Mouse (Mus musculus): Measurements from ENCODE around the gene Gp9. TPM values are rescaled to one million over a fixed set of nuclear protein-coding genes. Genes with fewer than 3 reads are reported as not detected.

Gp9 gene
- 0.49 and 0.85 TPM in 2 replicates for polyA plus RNA-seq (2015; fragmentation: Nextera tagmentation; extraction: Ambion mirVana)

DNA sequence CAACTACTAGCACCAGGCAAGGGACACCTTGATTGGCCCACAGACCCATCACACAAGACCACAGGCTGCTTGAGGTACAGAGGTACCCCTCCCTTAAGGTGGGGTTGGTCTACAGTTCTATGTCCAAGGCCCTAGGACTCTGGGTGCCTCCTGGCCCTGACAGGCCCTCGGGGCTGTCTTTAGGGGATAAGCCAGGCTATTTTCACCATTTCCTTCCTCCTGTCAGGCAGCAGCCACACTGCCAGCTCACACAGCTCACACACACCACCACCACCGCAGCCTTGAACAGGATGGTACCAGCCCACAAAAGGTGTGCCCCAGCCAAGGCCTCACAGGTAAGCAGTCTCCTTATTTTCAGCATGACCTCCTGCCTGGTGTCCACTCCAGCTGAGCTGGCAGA is at the start of gene Gp9:
Gene Gp9 (plus strand): TSS at position 231 of the 400 bp plus-strand sequence.
- DNase-seq (ENCODE audit: low spot score), result no peak

DNA sequence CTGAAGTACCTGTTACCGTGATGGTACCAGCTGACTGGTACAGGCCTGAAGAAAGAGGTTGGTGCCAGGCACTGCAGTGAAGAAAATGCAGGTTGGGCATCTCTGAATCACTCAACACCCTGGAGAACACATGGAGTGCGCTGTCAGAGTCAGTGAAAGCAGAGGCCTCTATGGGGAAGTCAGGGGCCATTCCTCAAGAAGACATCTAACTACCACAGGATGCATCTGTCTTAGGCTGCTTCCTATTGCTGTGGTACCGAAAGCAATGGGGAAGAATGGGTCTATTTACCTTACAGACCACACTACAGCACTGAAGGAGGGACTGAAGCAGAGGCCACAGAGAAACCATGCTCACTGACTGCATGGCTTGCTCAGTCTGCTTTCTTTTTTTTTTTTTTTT is 49.8 kb upstream of the Gp9 start:
- no peak for DNase-seq (ENCODE audit: low spot score)

DNA sequence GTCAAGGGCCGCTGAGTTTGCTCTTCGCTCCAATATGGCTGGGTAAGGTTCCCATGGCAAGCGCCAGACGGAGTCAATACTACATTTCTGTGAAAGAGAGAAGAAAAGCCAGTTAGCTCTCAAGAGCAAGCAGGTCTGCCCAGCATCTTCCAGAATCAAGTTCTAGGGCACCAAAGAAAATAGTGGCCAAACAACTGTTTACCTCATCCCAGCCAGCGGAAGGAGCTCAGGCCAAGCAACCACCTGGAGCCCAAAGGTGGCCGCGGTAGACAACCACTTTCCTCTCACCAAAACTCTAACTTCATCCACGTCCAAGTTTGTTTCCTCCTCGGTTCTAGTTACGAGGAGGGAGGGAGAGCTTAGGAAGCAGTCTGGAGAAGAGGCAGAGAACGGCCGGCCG is 47.7 kb upstream of the Gp9 start:
- DNase-seq (ENCODE audit: low spot score), result no peak

DNA sequence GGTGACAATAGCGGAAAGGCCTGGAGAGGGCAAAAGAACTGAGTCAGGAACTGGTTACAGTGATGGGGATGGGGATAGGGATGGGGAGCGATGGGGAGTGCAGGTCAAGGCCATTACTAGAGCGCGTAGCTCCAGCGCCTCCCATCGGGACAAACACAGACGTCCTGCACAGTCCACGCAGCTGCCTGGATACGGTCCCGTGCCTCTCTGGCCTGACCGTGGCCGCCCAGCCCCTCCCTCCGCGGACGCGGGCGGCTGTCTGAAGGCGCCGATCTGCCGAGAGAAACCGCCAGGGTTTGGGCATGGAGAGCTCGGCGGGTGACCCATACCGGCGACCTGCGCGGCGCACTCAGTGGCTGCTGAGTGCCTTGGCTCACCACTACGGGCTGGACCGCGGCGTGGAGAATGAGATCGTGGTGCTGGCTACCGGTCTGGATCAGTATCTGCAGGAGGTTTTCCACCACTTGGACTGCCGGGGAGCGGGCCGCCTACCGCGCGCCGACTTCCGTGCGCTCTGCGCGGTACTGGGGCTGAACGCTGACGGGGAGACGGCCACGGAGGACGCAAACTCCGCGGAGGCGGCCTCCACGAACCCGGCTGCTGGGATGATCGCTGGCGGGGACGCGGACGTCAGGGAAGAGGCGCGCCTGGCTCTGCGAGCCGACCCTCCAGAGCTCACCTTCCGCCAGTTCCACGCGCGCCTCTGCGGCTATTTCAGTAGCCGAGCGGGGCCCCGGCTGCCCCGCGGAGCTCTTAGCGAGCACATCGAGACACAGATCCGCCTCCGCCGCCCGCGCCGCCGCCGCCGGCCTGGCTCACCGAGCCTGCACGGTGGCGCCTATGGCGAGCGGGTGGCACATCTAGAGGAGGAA is 47.0 kb upstream of the Gp9 start, which contains the start of gene Efcc1:
Gene Efcc1 (plus strand): TSS at position 279 of the 872 bp plus-strand sequence.
- no peak for DNase-seq (ENCODE audit: low spot score)

DNA sequence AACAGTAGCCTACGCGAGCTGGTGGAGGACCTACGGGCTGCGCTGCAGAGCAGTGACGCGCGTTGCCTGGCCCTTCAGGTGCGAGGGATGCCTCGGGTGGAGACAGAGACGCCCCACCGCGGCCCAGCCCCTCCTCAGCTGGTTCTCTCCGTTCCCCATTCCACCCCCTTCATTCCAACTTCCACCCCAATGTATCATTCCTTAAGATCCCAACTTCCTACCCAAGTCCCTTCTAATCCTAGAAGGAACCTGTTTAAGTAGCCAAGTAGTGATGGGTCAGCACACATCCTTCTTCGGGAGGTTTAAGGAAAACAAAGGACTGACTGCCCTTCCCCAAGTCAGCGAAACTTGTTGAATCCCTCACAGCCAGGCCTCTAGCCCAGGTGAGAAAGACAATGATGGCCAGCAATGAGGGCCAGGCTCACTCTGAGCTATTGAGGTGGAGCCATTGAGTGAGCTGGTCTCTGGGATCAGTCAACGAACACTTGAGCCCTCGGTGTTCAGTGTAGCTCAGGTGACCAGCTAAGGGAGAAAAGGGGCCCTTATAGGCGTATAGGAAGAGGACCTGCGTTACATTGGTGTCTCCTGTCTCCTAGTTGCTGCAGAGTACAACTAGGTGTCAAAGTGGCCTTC is 46.3 kb upstream of the Gp9 start:
- DNase-seq (ENCODE audit: low spot score), result no peak

DNA sequence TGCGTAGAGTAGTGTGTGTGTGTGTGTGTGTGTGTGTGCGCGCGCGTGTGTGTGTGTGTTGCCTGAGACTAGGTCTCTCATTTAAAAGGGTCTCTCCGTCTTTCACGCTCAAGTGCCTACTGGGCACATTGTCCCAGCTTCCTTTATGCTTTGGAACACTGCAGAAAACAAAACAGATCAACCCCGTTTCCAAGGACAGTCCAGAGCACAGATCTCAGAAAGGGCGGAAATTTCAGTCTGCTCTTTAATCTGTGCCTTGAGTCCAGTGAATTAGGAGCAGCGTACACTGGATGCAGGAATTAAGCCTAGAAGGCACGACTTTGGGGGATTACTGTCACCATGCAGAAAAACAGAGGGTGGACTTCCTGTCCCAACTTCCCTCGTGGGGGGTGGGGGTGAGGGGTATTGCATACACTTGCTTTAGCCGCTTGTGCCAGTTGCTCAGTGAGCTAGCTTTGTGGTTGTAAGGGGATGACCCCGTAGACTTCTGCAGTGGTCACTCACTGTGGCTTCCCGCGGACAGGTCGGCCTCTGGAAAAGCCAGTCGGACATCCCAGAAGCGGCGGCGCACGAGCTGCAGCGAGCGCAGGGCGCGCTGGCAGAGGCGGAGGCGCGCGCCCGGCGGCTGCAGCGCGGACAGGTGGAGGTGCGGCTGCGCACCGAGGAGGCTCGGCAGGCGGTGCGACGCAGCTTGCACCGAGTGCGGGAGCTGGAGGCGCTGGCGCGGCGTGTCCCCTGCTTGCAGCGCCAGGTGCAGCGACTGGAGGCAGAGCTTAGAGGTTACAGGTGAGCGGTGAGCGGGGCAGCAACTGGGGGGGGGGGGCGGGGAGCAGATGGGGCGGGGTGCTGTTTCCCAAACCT is 45.5 kb upstream of the Gp9 start:
- no peak for DNase-seq (ENCODE audit: low spot score)

DNA sequence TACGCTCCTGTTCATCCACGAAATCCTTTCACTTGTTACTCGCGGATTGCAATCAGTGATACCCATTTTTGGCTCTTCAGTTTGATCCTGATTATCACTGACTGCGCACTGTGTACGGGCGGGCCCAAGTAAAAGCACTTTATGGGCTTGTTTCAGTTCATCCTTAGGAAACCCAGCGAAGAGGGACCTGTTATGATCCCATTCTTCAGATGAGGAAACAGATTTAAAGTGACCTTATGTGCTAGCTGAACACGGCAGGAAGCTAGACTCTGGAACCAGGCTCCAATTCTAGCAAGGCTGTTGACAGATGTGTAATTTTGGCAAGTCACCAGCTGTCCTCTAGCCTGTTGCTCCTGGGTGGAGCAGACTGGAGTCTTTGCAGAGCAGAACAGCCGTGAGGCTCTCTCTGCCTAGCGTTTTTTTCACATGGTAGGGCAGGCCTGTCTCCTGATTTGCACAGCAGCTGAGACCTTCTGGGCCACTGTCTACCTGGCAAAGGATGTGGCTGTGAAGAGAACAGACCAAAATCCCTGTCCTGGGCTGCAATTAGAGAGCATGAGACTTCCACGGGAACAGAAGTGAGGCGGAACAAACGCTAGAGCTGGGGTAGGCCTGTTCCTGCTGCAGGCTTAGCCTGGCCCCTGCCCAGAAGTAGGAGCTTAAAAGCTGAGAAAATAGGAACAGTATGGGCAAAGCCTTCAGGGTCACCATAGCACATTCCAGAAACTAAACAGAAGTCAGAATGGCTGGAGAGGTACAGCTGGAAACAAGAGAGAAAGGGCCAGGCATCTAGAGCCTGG is 44.5 kb upstream of the Gp9 start:
- no peak for DNase-seq (ENCODE audit: low spot score)

DNA sequence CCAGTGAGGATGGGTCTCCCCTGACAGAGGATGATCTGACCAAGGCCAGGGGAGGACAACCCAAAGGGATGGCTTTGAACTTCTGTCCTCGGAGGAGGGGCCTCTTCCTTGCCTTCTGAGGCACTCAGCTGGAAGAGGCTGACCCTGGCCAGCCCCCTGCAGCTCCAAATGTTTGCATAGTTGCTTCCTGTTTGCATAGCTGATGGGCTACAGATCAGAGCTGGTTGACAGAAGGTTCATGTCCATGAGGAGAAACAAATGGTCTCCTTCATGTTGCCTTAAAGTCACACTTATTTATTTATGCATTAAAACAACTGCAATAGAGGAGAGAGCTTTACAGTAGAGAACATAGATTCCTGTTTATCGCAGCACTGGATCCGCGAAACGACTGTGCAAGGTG is 43.7 kb upstream of the Gp9 start:
- DNase-seq (ENCODE audit: low spot score), result no peak

DNA sequence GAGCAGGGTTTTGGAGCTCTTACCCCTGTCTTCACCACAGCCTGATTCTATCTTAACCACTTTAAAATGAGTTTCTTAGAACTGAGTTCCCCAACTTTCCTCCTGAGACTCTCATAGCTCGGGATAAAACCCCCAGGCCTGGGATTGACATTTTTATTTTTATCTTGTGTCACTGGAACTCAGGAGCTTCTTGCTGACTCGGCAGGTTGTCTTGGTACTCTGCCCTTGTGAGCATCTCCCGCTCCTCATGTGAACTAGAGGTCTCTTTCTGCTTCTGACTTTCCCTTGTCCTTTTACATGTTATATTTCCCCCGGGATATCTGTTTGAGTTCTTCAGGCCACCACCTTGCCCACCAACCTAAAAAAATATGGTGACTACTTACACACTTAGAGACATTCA is 40.9 kb upstream of the Gp9 start:
- no peak for DNase-seq (ENCODE audit: low spot score)

DNA sequence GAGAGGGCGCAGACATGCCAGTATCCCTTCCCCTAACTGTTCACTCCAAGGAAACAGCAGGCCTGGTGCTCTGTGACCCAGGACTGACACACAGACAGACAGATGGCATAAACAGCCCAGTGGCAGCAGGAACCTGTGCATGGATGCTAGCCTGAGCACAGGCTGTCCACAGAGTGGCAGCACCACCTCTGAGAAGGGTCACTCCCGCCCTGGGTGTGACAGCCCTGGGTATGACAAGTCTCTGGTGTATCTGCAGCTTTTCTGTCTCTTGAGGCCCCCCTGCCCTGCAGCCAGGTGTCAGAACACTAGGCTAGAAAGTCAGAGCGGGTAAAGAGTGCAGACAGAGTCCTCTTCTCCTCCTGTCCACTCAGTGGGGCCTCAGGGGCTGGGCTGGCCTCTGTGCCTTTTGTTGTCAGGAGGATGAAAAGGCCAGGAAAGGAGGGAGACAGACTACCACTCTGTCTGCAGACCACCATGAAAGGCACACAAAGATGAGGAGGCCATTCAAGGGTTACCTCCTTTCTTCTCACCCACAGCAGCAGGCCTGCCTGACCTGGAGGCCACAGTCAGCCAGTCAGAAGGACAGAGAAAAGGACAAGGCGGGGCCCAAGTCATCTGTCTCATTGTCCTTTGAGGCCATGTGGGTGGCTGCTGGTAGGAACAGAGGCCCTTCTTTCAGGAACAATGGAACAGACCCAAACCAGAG is 39.8 kb upstream of the Gp9 start:
- DNase-seq (ENCODE audit: low spot score), result no peak

DNA sequence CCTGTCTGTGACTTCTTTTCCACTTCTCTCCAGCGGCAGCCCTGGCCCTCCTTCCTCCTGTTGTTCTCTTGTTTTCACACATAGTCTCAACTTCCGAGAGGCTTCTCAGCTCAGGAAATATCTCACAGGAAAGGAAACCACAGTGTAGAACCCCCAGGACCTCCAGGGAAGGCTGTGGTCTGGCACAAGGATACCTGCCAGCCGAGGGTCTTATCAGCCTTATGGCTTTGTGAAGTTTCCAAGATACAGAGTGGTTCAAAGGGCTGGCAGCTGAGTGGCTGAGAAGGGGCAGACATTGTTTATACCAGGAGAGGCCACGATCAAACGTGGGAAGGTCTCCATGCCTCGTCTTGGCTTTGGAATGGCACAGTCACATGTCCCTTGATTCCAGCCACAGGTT is 38.0 kb upstream of the Gp9 start:
- no peak for DNase-seq (ENCODE audit: low spot score)

DNA sequence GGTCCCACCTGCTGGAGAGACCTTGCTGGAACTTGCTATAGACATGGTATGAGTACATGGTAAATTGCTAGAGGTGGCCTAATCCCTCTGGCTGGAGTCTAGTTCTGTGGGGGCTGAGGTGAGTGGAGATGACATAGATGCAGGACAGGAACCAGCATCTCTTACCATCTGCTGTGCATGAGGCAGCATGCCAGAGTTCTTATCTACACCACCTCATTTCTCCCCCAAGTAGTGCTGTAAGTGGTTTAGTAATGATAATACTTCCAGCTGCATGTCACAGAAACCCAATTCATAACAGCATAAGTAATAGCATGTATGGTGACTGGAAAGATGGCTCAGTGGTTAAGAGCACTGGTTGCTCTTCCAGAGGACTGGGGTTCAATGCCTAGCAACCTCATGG is 37.4 kb upstream of the Gp9 start:
- no peak for DNase-seq (ENCODE audit: low spot score)

DNA sequence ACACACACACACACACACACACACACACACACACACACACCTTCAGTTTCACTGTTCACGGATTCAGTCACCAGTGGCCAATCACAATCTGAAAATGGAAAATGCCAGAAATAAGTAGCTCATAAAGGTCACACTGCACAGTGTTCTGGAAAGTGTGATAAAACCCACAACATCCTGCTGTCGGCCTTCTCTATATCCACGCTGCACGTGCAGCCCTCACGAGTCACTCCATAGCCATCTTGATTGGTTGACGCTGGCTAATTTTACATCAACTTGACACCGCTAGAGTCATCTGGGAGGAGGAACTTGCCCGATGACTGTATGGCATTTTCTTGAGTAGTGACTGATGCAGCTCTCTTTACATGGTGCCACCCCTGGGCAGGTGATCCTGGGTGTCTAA is 35.9 kb upstream of the Gp9 start:
- no peak for DNase-seq (ENCODE audit: low spot score)

DNA sequence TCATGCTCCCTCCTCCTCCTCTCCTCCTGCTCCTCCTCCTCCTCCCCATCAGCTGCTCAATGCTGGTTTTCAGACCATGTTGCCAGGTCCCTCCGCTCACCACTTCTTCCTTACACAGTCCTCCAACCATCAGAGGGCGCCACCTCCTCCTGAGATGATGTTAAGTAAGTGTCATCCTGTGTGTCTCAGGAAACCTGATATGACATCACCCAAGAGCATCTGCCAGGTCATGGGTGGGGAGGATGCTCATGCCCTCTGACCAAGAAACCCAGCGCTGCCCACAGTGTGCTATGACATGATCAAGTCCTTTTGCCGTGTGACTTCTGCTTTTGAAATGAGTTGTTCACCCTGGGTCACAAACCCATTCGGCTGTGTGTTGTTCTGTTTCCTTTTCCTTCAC is 35.1 kb upstream of the Gp9 start:
- peak; percentile 35 for DNase-seq (ENCODE audit: low spot score)

DNA sequence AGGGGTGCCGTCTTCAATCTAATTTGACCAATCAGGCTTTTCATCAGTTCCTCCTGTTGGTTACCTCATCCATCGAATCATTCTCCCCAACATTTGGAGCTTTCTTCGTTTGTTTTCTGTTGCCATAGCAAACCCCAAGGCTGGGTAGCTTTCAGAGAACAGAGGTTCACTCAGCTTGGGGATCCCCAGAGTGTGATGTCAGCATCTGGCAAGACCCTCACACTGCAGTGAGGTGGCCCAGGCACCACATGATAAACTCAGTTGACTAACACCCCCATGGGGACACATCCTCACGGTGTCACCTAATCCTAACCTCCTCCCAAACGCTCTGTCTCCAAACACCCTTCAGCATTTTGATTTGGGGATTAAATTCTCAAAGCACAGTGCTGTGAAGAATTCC is 34.6 kb upstream of the Gp9 start:
- DNase-seq (ENCODE audit: low spot score), result no peak

DNA sequence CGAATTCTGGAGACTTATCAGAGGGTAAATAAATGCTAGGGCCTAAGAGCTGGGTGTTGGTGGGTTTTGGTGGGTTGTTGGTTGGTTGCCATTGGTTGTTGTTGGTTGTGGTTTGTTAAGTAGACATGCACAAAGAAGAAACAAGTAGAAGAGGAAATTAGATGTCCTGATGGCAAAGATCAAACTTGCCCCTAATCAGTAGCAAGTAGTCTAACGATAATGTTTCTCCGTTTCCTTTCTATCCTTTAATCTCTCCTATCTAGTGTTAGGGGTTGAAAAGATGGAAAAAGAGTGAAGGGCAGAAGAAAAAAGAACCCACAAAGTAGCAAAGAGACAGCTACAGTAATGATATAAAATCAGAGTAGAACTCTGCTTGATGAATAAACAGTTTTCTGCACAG is 33.2 kb upstream of the Gp9 start:
- DNase-seq (ENCODE audit: low spot score), result no peak

DNA sequence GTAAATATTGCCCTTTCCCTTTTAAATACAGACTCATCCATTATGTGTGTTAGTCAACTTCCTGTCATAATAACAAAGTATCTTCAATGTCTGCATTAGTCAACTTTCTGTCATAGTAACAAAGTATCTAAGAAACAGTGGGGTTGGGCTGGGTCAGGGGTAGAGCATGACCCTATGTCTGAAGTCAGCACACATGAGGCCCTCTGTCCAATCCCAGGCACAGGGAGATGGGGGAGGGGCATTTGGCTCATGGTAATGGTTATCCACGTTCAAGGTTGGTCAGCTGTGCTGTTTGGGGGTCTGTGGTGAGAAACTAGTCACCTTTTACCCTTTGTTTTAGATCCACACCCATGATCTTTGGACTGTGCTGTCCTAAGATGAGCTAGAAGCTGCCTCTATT is 32.6 kb upstream of the Gp9 start:
- no peak for DNase-seq (ENCODE audit: low spot score)

DNA sequence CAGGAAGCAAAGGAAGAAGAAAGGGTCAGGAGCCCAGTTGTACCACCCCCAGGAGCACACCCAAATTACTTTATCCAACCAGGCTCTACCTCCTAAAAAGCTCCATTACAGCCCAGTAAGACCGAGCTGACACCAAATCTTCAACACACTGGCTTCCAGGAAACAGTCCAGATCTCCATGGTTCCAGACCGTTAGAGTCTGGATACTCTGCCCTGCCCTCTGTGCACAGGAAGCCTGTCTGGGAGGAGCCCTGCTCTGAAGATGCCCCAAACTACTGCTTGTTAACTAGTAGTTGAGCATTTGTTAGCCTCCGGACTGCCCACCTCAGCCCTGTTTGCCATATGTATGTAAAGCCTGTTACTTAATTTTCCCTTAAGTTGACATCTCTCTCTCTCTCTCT is 31.8 kb upstream of the Gp9 start:
- no peak for DNase-seq (ENCODE audit: low spot score)

DNA sequence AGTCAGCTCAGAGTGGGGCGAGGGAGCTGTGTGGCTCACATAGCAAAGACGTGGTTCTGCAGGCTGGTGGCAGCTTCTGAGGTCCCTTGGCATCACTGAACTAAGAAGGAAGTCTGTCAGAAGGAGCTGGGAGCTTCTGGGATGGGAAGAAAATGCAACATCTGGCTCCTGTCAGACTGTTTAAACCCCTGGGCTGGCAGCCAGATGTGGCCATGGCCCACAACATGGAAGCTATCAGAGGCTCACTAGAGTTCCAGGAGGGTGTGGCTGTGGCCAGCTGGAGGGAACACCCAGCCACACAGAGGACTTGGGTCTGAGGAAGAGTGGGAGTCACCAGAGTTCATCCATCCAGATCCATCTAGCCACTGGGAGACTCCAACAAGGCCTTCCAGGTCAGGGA is 31.0 kb upstream of the Gp9 start:
- no peak for DNase-seq (ENCODE audit: low spot score)

DNA sequence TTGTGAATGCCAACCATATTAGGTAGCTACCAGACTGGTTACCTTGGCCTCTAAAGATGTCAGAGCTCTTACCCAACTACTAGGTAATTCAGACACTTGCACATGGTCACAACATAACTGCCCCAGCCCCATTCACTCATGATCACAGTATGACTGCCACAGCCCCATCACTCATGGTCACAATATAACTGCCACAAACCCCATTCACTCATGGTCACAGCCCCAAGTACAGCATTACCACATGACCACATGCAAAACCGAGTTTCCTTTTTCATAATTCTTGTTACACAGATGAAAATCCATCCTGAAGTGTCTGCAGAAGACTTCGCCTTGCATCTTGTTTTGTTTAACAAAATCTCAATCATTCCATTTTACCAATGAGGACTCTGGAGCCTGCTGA is 29.8 kb upstream of the Gp9 start:
- no peak for DNase-seq (ENCODE audit: low spot score)

DNA sequence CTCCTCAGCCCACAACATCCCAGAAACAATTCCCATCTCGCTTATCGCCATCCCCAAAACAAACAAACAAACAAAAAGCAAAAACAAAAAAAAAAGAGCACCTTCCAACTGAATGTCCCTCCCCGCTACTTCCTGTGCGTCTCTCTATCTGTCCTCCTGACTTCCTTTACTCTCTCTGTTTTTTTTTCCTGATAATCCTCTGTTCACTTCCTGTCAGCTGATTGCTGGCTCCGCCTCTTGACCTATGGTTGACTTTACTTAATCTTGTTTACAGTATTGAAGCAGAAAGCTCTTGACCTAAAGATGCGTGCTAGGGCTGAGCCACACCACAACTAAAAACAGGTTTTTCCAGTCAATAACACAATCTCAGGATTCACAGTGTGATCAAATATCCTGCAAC is 29.3 kb upstream of the Gp9 start:
- no peak for DNase-seq (ENCODE audit: low spot score)
